Mouse (Mus musculus): ENCODE measurements around the gene Wscd1.

DNA sequence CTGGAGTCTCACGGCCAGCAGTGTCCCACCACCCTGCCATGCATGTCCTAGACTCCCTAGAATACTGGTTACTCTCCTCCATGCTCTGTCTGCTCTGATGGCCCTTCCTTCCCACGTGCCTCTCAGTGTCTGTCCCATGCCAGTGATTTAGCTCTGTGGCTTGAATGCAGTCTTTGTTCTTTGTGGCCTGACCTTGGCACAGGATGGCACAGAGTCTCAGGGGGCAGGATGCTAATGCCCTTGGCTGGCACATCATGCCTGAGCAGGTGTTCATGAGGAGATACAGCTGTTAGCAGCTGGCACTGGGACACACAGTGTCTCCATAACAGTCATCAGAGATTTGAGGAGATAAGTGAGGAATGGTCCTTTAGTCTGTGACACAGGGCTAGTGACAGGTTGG is 20.8 kb downstream of the Wscd1 start:
- TF ChIP-seq CTCF (IDR thresholded peaks at IDR 0.05; ENCODE audit: insufficient read depth, low read length), result no peak
- TF ChIP-seq POLR2A (IDR thresholded peaks at IDR 0.05; ENCODE audit: borderline replicate concordance, extremely low read depth, low read depth, low read length), result no peak
